7 mouse cellular contexts compared by ENCODE assay signal in genomic region chr15:31091916-31092570, GRCm38 (mm10).
DNase-seq lines count a peak whose midpoint lies in the region; ATAC-seq and TF ChIP-seq lines count a peak whose summit lies in the region.

No protein-coding gene starts in this region.

- no peak overlapping the region for H3K4me2 ChIP-seq in kidney, embryonic 15.5 days

- peaks cover 13% of the 10 kb centered on the region; the same call in 1 of the 2 replicates for H3K4me1 ChIP-seq in cerebellum, adult 2 months (ENCODE audit: control insufficient read depth, insufficient read depth, low read length)
- H3K4me1 ChIP-seq in kidney, embryonic 15.5 days: no peaks in the 10 kb centered on the region

- no peaks in the 10 kb centered on the region for H3K36me3 ChIP-seq in kidney, embryonic 15.5 days

- TF ChIP-seq CTCF in cerebellum, adult 2 months (IDR thresholded peaks at IDR 0.05; ENCODE audit: borderline replicate concordance, insufficient read depth, low read depth, low read length): no peak

- 5% methylated on average over 5 of the region's 5 CpGs for WGBS in cerebellum, adult 2 months
- WGBS in kidney, embryonic 15.5 days: 79% methylated on average over 5 of the region's 5 CpGs

- no peak overlapping the region for H3K27ac ChIP-seq in cerebellum, adult 2 months (ENCODE audit: insufficient read depth, low read length)
- H3K27ac ChIP-seq in kidney, embryonic 15.5 days: no peak overlapping the region

- no peaks in the 10 kb centered on the region for H3K9me3 ChIP-seq in kidney, embryonic 15.5 days (replicated peaks)

- intact Hi-C loops in gastrocnemius, postnatal 36 days (cut with DNase I): no loop called here

- TF ChIP-seq POLR2A in cerebellum, adult 2 months (IDR thresholded peaks at IDR 0.05; ENCODE audit: borderline replicate concordance, insufficient read depth, low read length): no peak

- H3K27me3 ChIP-seq in cerebellum, adult 2 months (ENCODE audit: control insufficient read depth, insufficient read depth, low read length): no peaks in the 10 kb centered on the region
- no peaks in the 10 kb centered on the region for H3K27me3 ChIP-seq in kidney, embryonic 15.5 days

- ATAC-seq in kidney, embryonic 15.5 days (replicated peaks; ENCODE audit: low FRiP score): no peak

- H3K9ac ChIP-seq in kidney, embryonic 15.5 days: no peak overlapping the region

- no peak overlapping the region for H3K4me3 ChIP-seq in cerebellum, adult 2 months (replicated peaks; ENCODE audit: insufficient read depth, low read depth, low read length)
- H3K4me3 ChIP-seq in kidney, embryonic 15.5 days (replicated peaks): no peak overlapping the region

- DNase-seq in lung, postnatal 14 days: peak; percentile 17
- DNase-seq in lung, adult 18-20 months: no peak
- DNase-seq in cerebellum, adult 2 months: peak; percentile 79 to 89
- peak; percentile 8 to 26 for DNase-seq in gastrocnemius, postnatal 36 days
- DNase-seq in right cerebral cortex, adult 18-20 months: peak; percentile 85
- DNase-seq in retina, postnatal 1 day: no peak

Comparison
In these comparisons a context has a peak if more than half of its experiments do, and no peak if none do; other contexts are left out.
1. DNase-seq: peak in lung, postnatal 14 days (single experiment), cerebellum, adult 2 months (2 of 2), gastrocnemius, postnatal 36 days (2 of 2) and right cerebral cortex, adult 18-20 months (single experiment); none in lung, adult 18-20 months (0 of 2) and retina, postnatal 1 day (single experiment).